Mouse (Mus musculus): Measurements from ENCODE around the gene Elovl1.

GRCm38 (mm10) chr4:118465697-118466163 is 37.8 kb downstream of the Elovl1 start:
- TF ChIP-seq CTCF (IDR thresholded peaks at IDR 0.05; ENCODE audit: borderline replicate concordance, insufficient read depth, low read depth, low read length) (no peak), POLR2A (IDR thresholded peaks at IDR 0.05; ENCODE audit: borderline replicate concordance, insufficient read depth, low read length) (no peak)

Data from cerebellum, adult 2 months (tissue).